Mouse (Mus musculus): ENCODE measurements around the gene Ovch2. TPM values are rescaled to one million over a fixed set of nuclear protein-coding genes. Genes with fewer than 3 reads are reported as not detected.
A peak's percentile ranks its signal among the peaks of the same experiment; 100 is the strongest.

Gene Ovch2
- polyA plus RNA-seq, 1 experiment from 2014 or later: not detected

DNA sequence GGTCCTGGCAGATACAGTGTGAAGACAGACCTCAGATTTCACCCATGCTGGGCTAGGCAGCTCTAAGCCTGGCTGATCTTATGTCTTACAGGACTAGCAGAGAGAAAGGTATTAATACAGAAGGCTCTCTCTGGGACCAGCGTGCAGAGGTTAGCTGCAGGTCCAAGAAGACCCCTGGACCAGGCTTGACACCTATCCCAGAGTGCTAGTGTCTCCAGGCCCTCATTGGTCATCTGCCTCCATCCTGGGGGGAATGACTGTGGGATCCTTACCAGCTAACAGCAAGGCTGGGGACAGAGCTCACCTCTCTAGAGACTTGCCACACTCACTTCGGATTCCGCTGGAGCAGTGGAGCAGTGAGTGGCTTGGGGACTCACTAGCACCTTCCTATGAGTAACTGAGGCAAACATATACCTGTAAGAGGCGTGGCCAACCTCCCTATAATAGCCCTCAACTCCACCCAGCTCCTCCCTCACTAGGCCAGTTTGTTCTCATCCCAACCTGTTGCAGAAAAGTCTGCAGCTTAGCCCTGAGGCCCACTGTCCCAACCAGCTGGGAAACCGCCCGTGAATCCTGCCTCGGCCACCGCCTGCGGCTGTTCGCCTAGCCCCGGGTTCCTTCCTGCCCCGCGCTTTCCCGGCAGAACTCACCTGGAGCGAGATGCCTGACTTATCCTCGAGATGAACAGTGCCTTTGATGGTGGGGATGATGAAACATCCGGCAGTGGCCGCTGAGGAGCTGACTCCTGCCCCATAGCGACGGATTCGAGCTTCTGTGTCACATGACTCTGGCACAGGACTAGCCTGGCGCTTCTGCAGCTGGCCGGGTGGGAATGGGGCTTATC is 43.5 kb downstream of the Ovch2 start, which contains the start of gene Cyb5r2:
Gene Cyb5r2 (minus strand): TSS at position 725 of the 844 bp plus-strand sequence.
- peak within 1 kb of the TSS; percentile 57 for H3K4me2 ChIP-seq
- peak within 1 kb of the TSS; percentile 20 for H3K4me3 ChIP-seq
- no peaks in the 10 kb centered on the region for H3K36me3 ChIP-seq (ENCODE audit: poor library complexity, severe bottlenecking)
- H3K9me3 ChIP-seq (replicated peaks): no peaks in the 10 kb centered on the region
- H3K27me3 ChIP-seq: no peaks in the 10 kb centered on the region
- H3K9ac ChIP-seq: 0 out of 2 replicates have a peak within 1 kb of the TSS, but pooled peaks have one; percentile 30
- 13% methylated on average over 23 of the region's 23 CpGs for WGBS
- ATAC-seq: peak; percentile 66; the same call in 1 of the 2 replicates
- H3K27ac ChIP-seq: no peak within 1 kb of the TSS
- peaks cover 5% of the 10 kb centered on the region for H3K4me1 ChIP-seq

DNA sequence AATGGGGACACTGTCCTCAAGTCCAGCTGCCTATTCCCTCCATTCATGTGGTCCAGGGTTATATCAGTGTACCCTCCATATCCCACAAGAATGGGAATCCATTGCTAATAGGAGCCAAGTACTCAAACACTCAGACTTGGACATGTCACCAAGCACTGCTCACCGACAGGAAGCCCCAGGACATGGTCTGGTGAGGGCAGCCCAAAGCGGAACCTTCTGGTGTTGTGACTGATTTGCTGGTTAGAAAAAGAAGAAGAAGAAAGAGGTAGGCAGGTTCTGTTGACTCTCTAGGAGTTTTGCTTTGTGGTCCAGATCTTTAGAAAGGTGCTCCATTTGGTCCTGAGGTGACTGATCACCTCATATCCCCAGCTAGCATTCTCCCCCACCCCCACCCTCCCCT is 44.3 kb downstream of the Ovch2 start:
- 98% methylated on average over 2 of the region's 2 CpGs for WGBS
- Histone ChIP-seq H3K4me2 (no peak overlapping the region), H3K4me3 (no peak overlapping the region), H3K9me3 (replicated peaks) (no peaks in the 10 kb centered on the region), H3K9ac (no peak overlapping the region), H3K36me3 (ENCODE audit: poor library complexity, severe bottlenecking) (no peaks in the 10 kb centered on the region), H3K4me1 (peaks cover 5% of the 10 kb centered on the region), H3K27ac (no peak overlapping the region), H3K27me3 (no peaks in the 10 kb centered on the region)
- ATAC-seq: no peak

DNA sequence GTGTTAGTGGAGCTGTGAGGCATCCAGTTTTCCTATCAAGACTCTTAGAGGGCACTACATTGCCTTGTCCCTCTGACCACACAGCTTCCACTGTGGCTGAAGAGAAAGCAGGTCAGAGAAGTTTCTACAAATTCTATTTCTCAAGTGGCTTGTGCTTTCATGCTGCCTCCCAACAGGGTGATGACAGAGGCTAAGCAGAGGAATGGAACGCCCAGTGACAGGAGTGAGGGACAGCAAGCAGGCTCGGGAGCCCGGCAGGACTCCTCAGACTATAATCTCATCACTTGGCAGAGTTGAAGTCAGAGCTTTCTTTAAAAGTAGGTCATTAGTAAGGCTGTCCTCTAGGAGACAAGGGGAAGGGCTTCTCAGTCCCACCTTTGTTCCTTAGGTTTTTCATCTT is 45.1 kb downstream of the Ovch2 start:
- no peak for ATAC-seq
- WGBS: 83% methylated on average over 3 of the region's 3 CpGs
- H3K9me3 ChIP-seq (replicated peaks): no peaks in the 10 kb centered on the region

DNA sequence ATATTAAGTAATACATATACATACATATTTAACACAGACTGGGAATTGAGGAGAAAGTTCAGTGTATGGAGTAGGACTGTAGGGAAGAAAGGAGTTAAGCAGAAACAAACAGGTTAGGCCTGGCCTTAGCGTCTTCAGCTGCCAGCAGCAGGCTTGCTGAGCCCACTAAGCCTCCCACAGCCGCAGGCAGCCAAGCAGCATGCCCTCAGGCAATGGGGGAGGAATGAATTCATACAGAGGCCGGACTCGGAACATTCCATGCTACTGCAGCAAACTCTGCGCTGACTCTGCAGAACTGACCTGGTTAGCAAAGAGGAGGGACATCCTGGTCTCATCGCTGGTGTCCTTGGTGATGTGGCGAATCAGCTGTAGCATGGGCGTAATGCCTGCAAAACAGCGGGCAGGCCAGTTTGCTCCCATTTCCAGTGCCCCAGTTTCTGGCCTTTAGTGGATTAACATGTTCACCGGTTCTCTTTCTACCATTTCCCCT is 48.9 kb downstream of the Ovch2 start:
- no peak overlapping the region for H3K4me3 ChIP-seq
- no peaks in the 10 kb centered on the region for H3K4me1 ChIP-seq
- ATAC-seq: no peak
- no peaks in the 10 kb centered on the region for H3K27me3 ChIP-seq
- H3K9ac ChIP-seq: no peak overlapping the region
- no peaks in the 10 kb centered on the region for H3K36me3 ChIP-seq (ENCODE audit: poor library complexity, severe bottlenecking)
- no peaks in the 10 kb centered on the region for H3K9me3 ChIP-seq (replicated peaks)
- WGBS: 75% methylated on average over 10 of the region's 10 CpGs
- H3K27ac ChIP-seq: no peak overlapping the region
- no peak overlapping the region for H3K4me2 ChIP-seq

More for the DNA sequence above, 45.1 kb downstream of the Ovch2 start:
- Histone ChIP-seq H3K36me3 (ENCODE audit: poor library complexity, severe bottlenecking) (no peaks in the 10 kb centered on the region), H3K27ac (no peak overlapping the region), H3K4me3 (no peak overlapping the region), H3K4me1 (peaks cover 5% of the 10 kb centered on the region), H3K27me3 (no peaks in the 10 kb centered on the region), H3K9ac (no peak overlapping the region), H3K4me2 (no peak overlapping the region)

DNA sequence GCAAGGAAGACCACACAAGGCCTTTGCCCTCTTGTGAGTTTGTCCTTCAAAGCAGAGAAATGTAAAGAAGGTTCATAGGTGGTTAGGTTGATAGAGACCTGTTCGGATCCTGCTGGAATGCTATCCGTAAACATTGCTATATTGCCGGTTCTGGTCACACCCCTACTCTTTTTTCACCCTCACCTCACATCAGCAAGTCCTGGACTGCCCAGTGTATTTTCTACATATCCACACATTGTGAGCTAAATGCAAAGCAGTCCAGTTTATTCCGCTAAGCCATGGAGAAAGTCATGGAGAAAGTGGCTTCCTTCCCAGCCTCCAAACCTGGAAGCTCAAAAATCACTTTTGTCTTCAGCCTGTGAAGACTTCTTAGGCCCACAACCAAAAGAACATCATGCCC is 51.3 kb downstream of the Ovch2 start:
- Histone ChIP-seq H3K36me3 (ENCODE audit: poor library complexity, severe bottlenecking) (no peaks in the 10 kb centered on the region), H3K27ac (no peak overlapping the region), H3K9ac (no peak overlapping the region), H3K4me2 (no peak overlapping the region), H3K4me1 (no peaks in the 10 kb centered on the region), H3K4me3 (no peak overlapping the region), H3K9me3 (replicated peaks) (no peaks in the 10 kb centered on the region), H3K27me3 (no peaks in the 10 kb centered on the region)
- ATAC-seq: no peak
- 90% methylated on average over 4 of the region's 4 CpGs for WGBS

DNA sequence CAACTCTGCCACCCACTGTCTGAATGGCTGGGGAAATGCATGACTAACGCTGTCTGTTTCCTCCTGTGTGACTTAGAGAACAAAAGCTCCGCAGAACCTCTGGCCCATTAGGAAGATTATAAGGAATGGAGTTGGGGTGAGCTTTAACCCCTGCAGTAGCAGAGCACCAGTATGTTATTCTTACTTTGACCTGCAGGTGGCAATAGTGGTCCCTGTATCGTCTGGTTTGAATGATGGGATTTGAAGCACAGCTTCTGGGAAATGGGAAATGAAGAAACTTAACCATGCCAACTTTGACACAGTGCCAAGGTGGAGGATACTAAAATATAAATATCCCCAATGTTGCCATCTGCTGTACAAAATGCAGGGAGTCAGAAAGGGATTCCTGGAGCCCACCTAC is 51.7 kb downstream of the Ovch2 start:
- Histone ChIP-seq H3K4me3 (no peak overlapping the region), H3K36me3 (ENCODE audit: poor library complexity, severe bottlenecking) (no peaks in the 10 kb centered on the region), H3K27me3 (no peaks in the 10 kb centered on the region), H3K9me3 (replicated peaks) (no peaks in the 10 kb centered on the region), H3K27ac (no peak overlapping the region), H3K9ac (no peak overlapping the region), H3K4me2 (no peak overlapping the region), H3K4me1 (no peaks in the 10 kb centered on the region)
- 3% methylated on average over 3 of the region's 3 CpGs for WGBS
- ATAC-seq: peak; percentile 73

DNA sequence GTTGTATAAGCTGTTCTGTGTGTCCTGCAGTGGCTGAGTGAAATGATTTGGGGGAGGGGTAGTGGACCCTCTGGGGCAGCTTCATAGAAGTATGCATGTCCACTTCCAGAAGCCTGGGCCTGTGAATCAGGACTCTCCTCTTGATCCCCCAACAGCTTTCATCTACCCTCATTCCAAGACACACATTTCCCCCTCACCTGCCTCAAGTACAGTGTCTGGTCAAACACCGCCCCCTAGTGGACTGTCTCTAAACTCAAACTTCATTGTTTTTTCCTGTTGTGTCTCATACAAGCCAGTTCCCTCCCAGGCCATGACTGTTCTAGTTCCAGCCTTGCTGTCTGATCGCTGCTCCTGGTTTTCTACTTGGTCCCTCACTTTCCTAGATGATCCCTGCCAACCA is 53.1 kb downstream of the Ovch2 start:
- H3K27ac ChIP-seq: no peak overlapping the region
- no peak; the same call in 1 of the 2 replicates for ATAC-seq
- WGBS: 26% methylated on average over 2 of the region's 2 CpGs
- H3K9me3 ChIP-seq (replicated peaks): no peaks in the 10 kb centered on the region
- H3K4me3 ChIP-seq: no peak overlapping the region
- no peaks in the 10 kb centered on the region for H3K4me1 ChIP-seq
- no peak overlapping the region for H3K4me2 ChIP-seq
- no peak overlapping the region for H3K9ac ChIP-seq
- no peaks in the 10 kb centered on the region for H3K27me3 ChIP-seq
- no peaks in the 10 kb centered on the region for H3K36me3 ChIP-seq (ENCODE audit: poor library complexity, severe bottlenecking)

DNA sequence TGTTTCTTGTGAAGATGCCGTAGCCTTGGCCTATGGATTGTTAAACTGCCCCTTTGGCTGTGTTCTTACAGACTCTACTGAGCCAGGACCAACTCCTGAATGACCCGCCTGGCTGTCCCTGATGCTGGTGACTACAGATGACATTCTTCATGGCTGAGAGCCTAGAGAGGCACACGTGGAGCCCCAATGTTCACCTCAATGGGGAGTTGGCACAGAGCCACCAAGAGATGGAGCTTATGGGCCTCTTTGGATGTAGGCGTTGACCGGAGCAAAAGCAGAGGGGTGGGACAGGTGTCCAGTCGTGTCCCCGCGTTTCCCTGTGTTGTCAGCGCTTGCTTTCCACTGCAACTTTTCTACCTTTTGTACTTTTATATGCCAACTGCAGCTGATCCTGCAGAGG is 53.5 kb downstream of the Ovch2 start:
- Histone ChIP-seq H3K4me2 (no peak overlapping the region), H3K27ac (no peak overlapping the region), H3K27me3 (no peaks in the 10 kb centered on the region), H3K4me1 (no peaks in the 10 kb centered on the region), H3K4me3 (no peak overlapping the region), H3K36me3 (ENCODE audit: poor library complexity, severe bottlenecking) (no peaks in the 10 kb centered on the region), H3K9me3 (replicated peaks) (no peaks in the 10 kb centered on the region), H3K9ac (no peak overlapping the region)
- no peak for ATAC-seq
- 86% methylated on average over 9 of the region's 9 CpGs for WGBS

DNA sequence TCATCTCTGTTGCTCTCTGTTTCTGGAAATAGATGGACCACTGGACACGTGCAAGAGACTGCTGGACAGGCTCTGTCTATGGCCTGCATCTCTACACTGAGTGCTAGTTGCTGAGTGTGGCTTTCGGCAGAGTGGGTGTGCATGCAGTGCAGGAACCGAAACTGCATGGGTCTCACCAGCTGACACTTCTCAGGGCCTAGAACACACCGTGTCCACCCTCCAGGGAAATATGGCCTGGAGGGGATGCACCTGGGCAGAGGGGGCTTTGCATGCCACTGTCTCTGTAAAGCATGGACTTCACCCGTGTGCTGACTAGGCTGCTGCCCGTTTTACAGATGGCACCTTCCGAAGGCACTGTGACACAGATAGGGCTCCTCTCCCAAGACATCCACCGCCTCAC is 55.0 kb downstream of the Ovch2 start:
- H3K4me2 ChIP-seq: no peak overlapping the region

DNA sequence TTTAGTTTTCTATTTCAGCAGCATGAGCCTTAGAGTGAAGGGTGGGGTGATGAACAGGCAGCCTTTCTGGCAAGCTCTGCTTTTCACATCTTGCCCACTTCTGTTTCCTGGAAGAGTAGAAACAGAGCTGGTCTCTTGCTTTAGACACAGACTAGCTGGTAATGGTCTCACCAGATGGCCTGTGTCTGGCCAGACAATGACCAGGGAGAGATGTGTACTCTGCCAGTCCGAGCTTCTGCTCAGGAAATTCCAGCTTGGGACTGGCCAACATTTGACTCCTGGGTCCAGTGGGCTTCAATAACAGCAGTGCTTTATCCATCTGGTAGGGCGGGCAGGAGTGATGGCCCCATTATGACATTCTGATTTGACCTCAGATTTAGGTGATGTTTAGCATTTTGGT is 55.9 kb downstream of the Ovch2 start:
- Histone ChIP-seq H3K27ac (no peak overlapping the region), H3K36me3 (ENCODE audit: poor library complexity, severe bottlenecking) (no peaks in the 10 kb centered on the region), H3K9ac (no peak overlapping the region), H3K4me2 (no peak overlapping the region), H3K4me1 (no peaks in the 10 kb centered on the region), H3K27me3 (no peaks in the 10 kb centered on the region), H3K4me3 (no peak overlapping the region), H3K9me3 (replicated peaks) (no peaks in the 10 kb centered on the region)
- ATAC-seq: no peak
- WGBS: 69% methylated on average over 2 of the region's 2 CpGs

More for the DNA sequence above, 55.0 kb downstream of the Ovch2 start:
- H3K27me3 ChIP-seq: no peaks in the 10 kb centered on the region
- H3K27ac ChIP-seq: no peak overlapping the region
- no peaks in the 10 kb centered on the region for H3K9me3 ChIP-seq (replicated peaks)
- H3K4me3 ChIP-seq: no peak overlapping the region
- no peak for ATAC-seq
- H3K4me1 ChIP-seq: no peaks in the 10 kb centered on the region
- no peak overlapping the region for H3K9ac ChIP-seq
- no peaks in the 10 kb centered on the region for H3K36me3 ChIP-seq (ENCODE audit: poor library complexity, severe bottlenecking)
- 90% methylated on average over 8 of the region's 8 CpGs for WGBS

DNA sequence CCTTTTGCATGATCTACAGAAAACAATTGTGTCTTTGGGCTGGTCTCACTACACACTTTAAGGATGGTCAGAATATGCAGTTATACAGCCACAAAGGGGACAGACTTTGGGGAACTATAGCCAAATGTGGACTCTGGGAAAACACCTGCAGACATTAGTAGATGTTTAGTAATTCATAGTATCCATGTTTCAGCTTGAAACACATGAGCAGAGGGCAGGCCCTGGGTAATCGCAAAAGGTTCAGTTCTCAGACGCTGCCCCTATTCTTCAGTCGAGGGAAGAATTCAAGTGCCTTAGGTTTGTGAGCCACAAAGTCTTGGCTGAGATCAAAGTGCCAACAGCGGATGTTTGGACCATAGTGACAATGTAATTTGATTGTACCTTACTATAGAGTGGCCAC is 56.6 kb downstream of the Ovch2 start:
- H3K27me3 ChIP-seq: no peaks in the 10 kb centered on the region
- H3K36me3 ChIP-seq (ENCODE audit: poor library complexity, severe bottlenecking): no peaks in the 10 kb centered on the region
- no peaks in the 10 kb centered on the region for H3K9me3 ChIP-seq (replicated peaks)
- H3K27ac ChIP-seq: no peak overlapping the region
- no peak for ATAC-seq
- H3K4me2 ChIP-seq: no peak overlapping the region
- no peak overlapping the region for H3K9ac ChIP-seq
- WGBS: 89% methylated on average over 4 of the region's 4 CpGs
- no peaks in the 10 kb centered on the region for H3K4me1 ChIP-seq
- no peak overlapping the region for H3K4me3 ChIP-seq

DNA sequence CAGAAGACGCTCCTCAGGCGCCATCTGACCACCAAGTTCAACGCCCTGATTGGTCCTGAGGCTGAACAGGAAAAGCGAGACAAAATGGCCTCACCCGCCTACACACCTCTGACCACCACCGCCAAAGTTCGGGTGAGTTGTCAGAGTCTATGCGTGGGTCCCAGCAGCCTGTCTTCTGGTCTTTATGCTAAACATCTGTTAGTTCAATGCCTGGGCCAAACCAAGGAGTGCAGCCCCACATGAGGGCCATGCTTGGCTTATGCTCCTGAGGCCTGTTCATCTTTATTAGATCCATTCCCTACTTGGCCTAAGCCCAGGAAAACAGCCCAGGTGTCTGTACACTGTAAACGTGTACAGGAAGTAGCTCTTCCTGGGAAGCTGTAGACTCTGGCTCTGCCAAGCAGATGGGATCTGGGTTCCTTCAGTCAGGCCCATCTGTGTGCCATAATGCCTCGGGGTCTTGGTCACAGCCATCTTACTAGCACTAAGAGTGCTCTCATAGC is 58.0 kb downstream of the Ovch2 start:
- Histone ChIP-seq H3K27ac (no peak overlapping the region), H3K4me3 (no peak overlapping the region), H3K4me1 (no peaks in the 10 kb centered on the region), H3K4me2 (no peak overlapping the region), H3K36me3 (ENCODE audit: poor library complexity, severe bottlenecking) (no peaks in the 10 kb centered on the region), H3K9me3 (replicated peaks) (no peaks in the 10 kb centered on the region), H3K27me3 (no peaks in the 10 kb centered on the region), H3K9ac (no peak overlapping the region)
- WGBS: 93% methylated on average over 10 of the region's 10 CpGs
- ATAC-seq: no peak

All from forebrain, embryonic 13.5 days (tissue).